Mouse (Mus musculus) embryonic fibroblast, embryonic 13.5 days (primary cell): ENCODE results near the gene Fstl1.

ENCODE experiments used
- CTCF ChIP-seq: IDR thresholded peaks from 2 replicates; pipeline ENCODE4 v1.5.1; 2011; ENCODE audit warnings: mild to moderate bottlenecking, control low read depth, low read length, moderate library complexity, borderline replicate concordance; ENCODE audit not compliant: insufficient read depth
- POLR2A ChIP-seq: IDR thresholded peaks from 2 replicates; pipeline ENCODE4 v1.6.1; 2011; ENCODE audit warnings: low read depth, mild to moderate bottlenecking, control low read depth, low read length, moderate library complexity

GRCm38 (mm10) chr16:37784526-37784925 lies 7.9 kb downstream of the Fstl1 start:
- TF ChIP-seq CTCF (no peak), POLR2A (no peak)
